Mouse (Mus musculus): Measurements from ENCODE around the gene Zfp536. TPM values are rescaled to one million over a fixed set of nuclear protein-coding genes. Genes with fewer than 3 reads are reported as not detected.

The Zfp536 gene
- polyA plus RNA-seq, 1 experiment from 2014 or later: 45.7 TPM

- Histone ChIP-seq H3K27ac (ENCODE audit: low read depth, low read length) (no peak overlapping the region; the same call in 1 of the 2 replicates), H3K36me3 (ENCODE audit: control insufficient read depth, insufficient read depth, low read length) (no peaks in the 10 kb centered on the region), H3K9ac (replicated peaks; ENCODE audit: low read depth, low read length) (no peak overlapping the region), H3K4me1 (ENCODE audit: control insufficient read depth, insufficient read depth, low read length) (no peaks in the 10 kb centered on the region), H3K27me3 (ENCODE audit: control insufficient read depth, insufficient read depth, low read length) (no peaks in the 10 kb centered on the region), H3K4me3 (ENCODE audit: low read depth, low read length) (no peak overlapping the region), H3K9me3 (ENCODE audit: control insufficient read depth, low read length) (no peaks in the 10 kb centered on the region), H3K4me2 (ENCODE audit: low read depth, low read length) (no peak overlapping the region)
- 49% methylated on average over 4 of the region's 4 CpGs for WGBS
- no peak for ATAC-seq (ENCODE audit: low read depth)
These were observed 15.3 kb upstream of the Zfp536 start for GRCm38 (mm10) chr7:37788721-37789120.

GRCm38 (mm10) chr7:37775502-37775901, 2.1 kb upstream of the Zfp536 start:
- Histone ChIP-seq H3K27ac (ENCODE audit: low read depth, low read length) (no peak overlapping the region), H3K4me3 (ENCODE audit: low read depth, low read length) (no peak overlapping the region), H3K27me3 (ENCODE audit: control insufficient read depth, insufficient read depth, low read length) (no peaks in the 10 kb centered on the region), H3K4me2 (ENCODE audit: low read depth, low read length) (no peak overlapping the region), H3K9ac (replicated peaks; ENCODE audit: low read depth, low read length) (no peak overlapping the region), H3K9me3 (ENCODE audit: control insufficient read depth, low read length) (no peaks in the 10 kb centered on the region), H3K4me1 (ENCODE audit: control insufficient read depth, insufficient read depth, low read length) (no peaks in the 10 kb centered on the region), H3K36me3 (ENCODE audit: control insufficient read depth, insufficient read depth, low read length) (no peaks in the 10 kb centered on the region)
- ATAC-seq (ENCODE audit: low read depth): no peak
- WGBS: 2% methylated on average over 15 of the region's 15 CpGs

- WGBS: 32% methylated on average over 11 of the region's 11 CpGs
- no peak for ATAC-seq (ENCODE audit: low read depth)
- Histone ChIP-seq H3K36me3 (ENCODE audit: control insufficient read depth, insufficient read depth, low read length) (no peaks in the 10 kb centered on the region), H3K4me3 (ENCODE audit: low read depth, low read length) (no peak overlapping the region), H3K4me1 (ENCODE audit: control insufficient read depth, insufficient read depth, low read length) (no peaks in the 10 kb centered on the region), H3K9me3 (ENCODE audit: control insufficient read depth, low read length) (no peaks in the 10 kb centered on the region), H3K4me2 (ENCODE audit: low read depth, low read length) (no peak overlapping the region), H3K27ac (ENCODE audit: low read depth, low read length) (no peak overlapping the region), H3K27me3 (ENCODE audit: control insufficient read depth, insufficient read depth, low read length) (no peaks in the 10 kb centered on the region), H3K9ac (replicated peaks; ENCODE audit: low read depth, low read length) (no peak overlapping the region)
These were observed 1.1 kb upstream of the Zfp536 start for GRCm38 (mm10) chr7:37774463-37774970.

GRCm38 (mm10) chr7:37773906-37774305, 465 bp upstream of the Zfp536 start:
- 8% methylated on average over 5 of the region's 5 CpGs for WGBS

GRCm38 (mm10) chr7:37772376-37773311, 797 bp downstream of the Zfp536 start:
- under 1% methylated on average over 45 of the region's 46 CpGs for WGBS
- Histone ChIP-seq H3K9me3 (ENCODE audit: control insufficient read depth, low read length) (no peaks in the 10 kb centered on the region), H3K4me1 (ENCODE audit: control insufficient read depth, insufficient read depth, low read length) (peaks cover 11% of the 10 kb centered on the region), H3K27ac (ENCODE audit: low read depth, low read length) (peak overlapping the region; percentile 73), H3K4me2 (ENCODE audit: low read depth, low read length) (peak overlapping the region; percentile 96), H3K4me3 (ENCODE audit: low read depth, low read length) (peak overlapping the region; percentile 65), H3K36me3 (ENCODE audit: control insufficient read depth, insufficient read depth, low read length) (no peaks in the 10 kb centered on the region), H3K9ac (replicated peaks; ENCODE audit: low read depth, low read length) (peak overlapping the region; percentile 70), H3K27me3 (ENCODE audit: control insufficient read depth, insufficient read depth, low read length) (no peaks in the 10 kb centered on the region)
- peak; percentile 19; the same call in 1 of the 2 replicates for ATAC-seq (ENCODE audit: low read depth)

More at GRCm38 (mm10) chr7:37773906-37774305, 465 bp upstream of the Zfp536 start:
- Histone ChIP-seq H3K36me3 (ENCODE audit: control insufficient read depth, insufficient read depth, low read length) (no peaks in the 10 kb centered on the region), H3K27ac (ENCODE audit: low read depth, low read length) (peak overlapping the region; percentile 73; the same call in 1 of the 2 replicates), H3K4me1 (ENCODE audit: control insufficient read depth, insufficient read depth, low read length) (no peaks in the 10 kb centered on the region), H3K4me3 (ENCODE audit: low read depth, low read length) (peak overlapping the region; percentile 65), H3K9ac (replicated peaks; ENCODE audit: low read depth, low read length) (no peak overlapping the region), H3K9me3 (ENCODE audit: control insufficient read depth, low read length) (no peaks in the 10 kb centered on the region), H3K27me3 (ENCODE audit: control insufficient read depth, insufficient read depth, low read length) (no peaks in the 10 kb centered on the region), H3K4me2 (ENCODE audit: low read depth, low read length) (peak overlapping the region; percentile 96)
- ATAC-seq (ENCODE audit: low read depth): no peak

GRCm38 (mm10) chr7:37771491-37772375, 1.7 kb downstream of the Zfp536 start:
- H3K9me3 ChIP-seq (ENCODE audit: control insufficient read depth, low read length): no peaks in the 10 kb centered on the region
- H3K4me3 ChIP-seq (ENCODE audit: low read depth, low read length): peak overlapping the region; percentile 65
- peak; percentile 23; the same call in 1 of the 2 replicates for ATAC-seq (ENCODE audit: low read depth)
- H3K4me1 ChIP-seq (ENCODE audit: control insufficient read depth, insufficient read depth, low read length): peaks cover 17% of the 10 kb centered on the region
- H3K4me2 ChIP-seq (ENCODE audit: low read depth, low read length): peak overlapping the region; percentile 96
- H3K27ac ChIP-seq (ENCODE audit: low read depth, low read length): peak overlapping the region; percentile 73
- peak overlapping the region; percentile 70 for H3K9ac ChIP-seq (replicated peaks; ENCODE audit: low read depth, low read length)
- no peaks in the 10 kb centered on the region for H3K27me3 ChIP-seq (ENCODE audit: control insufficient read depth, insufficient read depth, low read length)
- under 1% methylated on average over 70 of the region's 75 CpGs for WGBS
- no peaks in the 10 kb centered on the region for H3K36me3 ChIP-seq (ENCODE audit: control insufficient read depth, insufficient read depth, low read length)

GRCm38 (mm10) chr7:37770400-37771050, 2.9 kb downstream of the Zfp536 start:
- Histone ChIP-seq H3K27ac (ENCODE audit: low read depth, low read length) (peak overlapping the region; percentile 89), H3K27me3 (ENCODE audit: control insufficient read depth, insufficient read depth, low read length) (no peaks in the 10 kb centered on the region), H3K9me3 (ENCODE audit: control insufficient read depth, low read length) (no peaks in the 10 kb centered on the region), H3K4me1 (ENCODE audit: control insufficient read depth, insufficient read depth, low read length) (peaks cover 17% of the 10 kb centered on the region), H3K4me3 (ENCODE audit: low read depth, low read length) (peak overlapping the region; percentile 65), H3K9ac (replicated peaks; ENCODE audit: low read depth, low read length) (peak overlapping the region; percentile 72), H3K4me2 (ENCODE audit: low read depth, low read length) (peak overlapping the region; percentile 96), H3K36me3 (ENCODE audit: control insufficient read depth, insufficient read depth, low read length) (no peaks in the 10 kb centered on the region)
- ATAC-seq (ENCODE audit: low read depth): peak; percentile 77
- under 1% methylated on average over 57 of the region's 57 CpGs for WGBS

Measured in neural tube, embryonic 14.5 days (tissue).